Mouse (Mus musculus) heart, adult 2 months (tissue): ENCODE data around the gene Ccdc141. TPM values are rescaled to one million over a fixed set of nuclear protein-coding genes. Genes with fewer than 3 reads are reported as not detected.

ENCODE experiments used
- DNase-seq, 2 experiments: peaks; one replicate each; pipeline ENCODE4 v3.0.0; 2021
- H3K27ac ChIP-seq: fragments of 200-600 bp; 2 replicates; pipeline ENCODE4 v1.8.1; 2022
- H3K27me3 ChIP-seq: fragments of 200-500 bp; 2 replicates; pipeline ENCODE4 v1.6.1; 2012; ENCODE audit warnings: mild to moderate bottlenecking, low read length, inconsistent platforms, mixed read lengths; ENCODE audit not compliant: control insufficient read depth, insufficient read depth
- H3K36me3 ChIP-seq: fragments of 200-500 bp; 2 replicates; pipeline ENCODE4 v1.6.1; 2012; ENCODE audit warnings: low read length, inconsistent platforms; ENCODE audit not compliant: control insufficient read depth, insufficient read depth
- H3K4me1 ChIP-seq: fragments of 200-500 bp; 2 replicates; pipeline ENCODE4 v1.6.1; 2011; ENCODE audit warnings: low read length; ENCODE audit not compliant: control insufficient read depth, insufficient read depth
- H3K4me3 ChIP-seq: fragments of 200-600 bp; 2 replicates; pipeline ENCODE4 v1.8.1; 2022
- H3K79me2 ChIP-seq: fragments of 200-500 bp; replicated peaks from 2 replicates; pipeline ENCODE4 v1.6.1; 2012; ENCODE audit warnings: mild to moderate bottlenecking, inconsistent platforms, low read length, moderate library complexity, mixed read lengths; ENCODE audit not compliant: control insufficient read depth, insufficient read depth
- H3K9ac ChIP-seq: fragments of 200-500 bp; 2 replicates; pipeline ENCODE4 v1.6.1; 2012; ENCODE audit warnings: low read depth, mild to moderate bottlenecking, control low read depth, inconsistent platforms, low read length, mixed read lengths
- CTCF ChIP-seq: fragments of 200-600 bp; IDR thresholded peaks from 2 replicates; pipeline ENCODE4 v1.8.1; 2022; ENCODE audit warnings: antibody characterized with exemption, mild to moderate bottlenecking, moderate library complexity
- EP300 ChIP-seq: fragments of 200-500 bp; IDR thresholded peaks from 2 replicates; pipeline ENCODE4 v1.6.1; 2011; ENCODE audit warnings: low read depth, low read length, control low read depth; ENCODE audit not compliant: insufficient read depth
- POLR2A ChIP-seq: fragments of 200-500 bp; IDR thresholded peaks from 2 replicates; pipeline ENCODE4 v1.6.1; 2011; ENCODE audit warnings: mild to moderate bottlenecking, low read depth, low read length, control low read depth; ENCODE audit not compliant: insufficient read depth
- WGBS: fragments of 180-500 bp; shearing (Covaris S2); methylation state at CpG from one replicate; pipeline ENCODE4 v1.1.7; 2018; 5-methylcytosine and 5-hydroxymethylcytosine counted together
- intact Hi-C: fragments of 180-260 bp; cut with DNase I; formaldehyde crosslinking; loops from one replicate; pipeline ENCODE4 v1.15.1; 2025
- polyA plus RNA-seq: library from polyadenylated mRNA; depleted of rRNA; stranded (reverse); fragments of >200 nt; gene quantifications from 2 replicates; pipeline ENCODE4 v1.2.3, GENCODE M21; 2012
- total RNA-seq, 2 experiments: library from RNA; stranded (reverse); gene quantifications; 2 replicates each; pipeline ENCODE4 v1.2.3; 2021

Gene Ccdc141
- total and polyA plus RNA-seq, 3 experiments = 35.6 to 189 (median 182) TPM

DNA sequence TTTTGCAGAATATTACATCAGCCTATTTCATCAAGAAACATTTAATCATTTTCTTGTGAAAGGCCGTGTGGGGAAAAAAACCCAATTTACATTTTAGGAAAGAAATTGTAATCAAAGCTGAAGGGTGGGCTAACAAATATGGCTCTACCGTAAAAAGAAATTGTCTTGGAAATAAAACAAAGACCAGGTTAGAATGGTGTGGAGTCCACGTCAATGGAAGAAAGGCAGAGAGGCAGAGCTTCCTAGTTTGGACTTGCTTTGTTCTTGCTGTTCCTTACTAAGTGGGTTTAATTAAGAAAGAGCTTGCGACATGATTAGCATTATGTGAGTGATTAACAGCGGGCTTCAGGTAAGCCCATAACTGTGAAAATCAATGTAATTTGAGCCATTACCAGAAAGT, 199.4 kb downstream of the Ccdc141 start:
- no peak for DNase-seq
- H3K36me3 ChIP-seq = peaks cover 43% of the 10 kb centered on the region
- 59% methylated on average over 5 of the region's 5 CpGs for WGBS
- no peak overlapping the region for H3K9ac ChIP-seq
- H3K79me2 ChIP-seq = peaks cover under 1% of the 10 kb centered on the region; the same call in 1 of the 2 replicates
- peak overlapping the region; percentile 26 for H3K27ac ChIP-seq
- H3K27me3 ChIP-seq = no peaks in the 10 kb centered on the region
- peak overlapping the region; percentile 13; the same call in 1 of the 2 replicates for H3K4me3 ChIP-seq
- intact Hi-C loops = loop anchor here (2.0 kb wide), 1 partner anchor 372 kb away; no protein-coding TSS in a partner anchor
- H3K4me1 ChIP-seq = peaks cover under 1% of the 10 kb centered on the region
- TF ChIP-seq POLR2A (no peak), EP300 (no peak), CTCF (no peak)

DNA sequence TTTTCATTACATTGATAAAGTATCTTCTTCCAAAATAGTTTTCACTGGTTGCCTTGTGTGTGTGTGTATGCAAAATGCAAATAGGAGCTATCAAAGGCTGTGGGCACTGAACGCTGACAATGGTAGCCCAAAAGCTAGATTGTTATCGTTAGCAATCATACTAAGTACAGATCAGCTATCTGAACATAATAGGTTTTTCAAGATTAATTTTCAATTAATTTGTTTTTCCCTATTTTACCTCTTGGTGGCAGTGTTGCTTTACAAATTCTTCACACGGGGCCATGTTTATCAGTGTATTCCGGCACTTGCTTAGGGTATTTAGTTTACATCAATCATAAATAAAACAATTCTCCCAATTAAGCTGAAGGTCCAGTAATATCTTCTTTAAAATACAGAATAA, 199.8 kb downstream of the Ccdc141 start:
- intact Hi-C loops = loop anchor here (2.0 kb wide), 1 partner anchor 372 kb away; no protein-coding TSS in a partner anchor
- no peak overlapping the region for H3K9ac ChIP-seq
- H3K27me3 ChIP-seq = no peaks in the 10 kb centered on the region
- H3K4me3 ChIP-seq = peak overlapping the region; percentile 13; the same call in 1 of the 2 replicates
- WGBS = 12% methylated on average over 4 of the region's 4 CpGs
- TF ChIP-seq CTCF = peak; percentile 71
- TF ChIP-seq POLR2A = no peak
- no peak for TF ChIP-seq EP300
- H3K4me1 ChIP-seq = no peaks in the 10 kb centered on the region; the same call in none of the 2 replicates
- DNase-seq = no peak
- H3K79me2 ChIP-seq = no peaks in the 10 kb centered on the region
- peaks cover 41% of the 10 kb centered on the region for H3K36me3 ChIP-seq
- H3K27ac ChIP-seq = peak overlapping the region; percentile 20; the same call in 1 of the 2 replicates

DNA sequence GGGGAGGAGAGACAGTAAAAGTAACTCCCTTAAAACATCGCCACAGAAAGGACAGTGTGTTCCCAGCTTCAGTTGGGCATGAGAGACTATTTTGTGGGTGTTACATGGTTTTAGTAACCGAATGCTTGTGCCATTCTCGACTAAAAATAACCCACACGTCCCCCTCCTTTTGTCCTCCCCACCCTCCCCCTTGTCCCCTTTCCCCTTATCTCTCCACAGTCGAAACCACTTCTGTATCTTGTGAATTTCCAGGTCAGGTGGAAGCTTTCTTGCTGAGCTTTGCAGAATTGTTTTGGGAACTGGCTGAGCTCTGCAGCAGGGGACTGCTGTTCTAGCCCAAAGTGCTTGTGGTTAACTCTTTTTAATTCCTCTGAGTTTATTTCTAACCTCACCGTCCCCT, 200.2 kb downstream of the Ccdc141 start:
- no peaks in the 10 kb centered on the region for H3K27me3 ChIP-seq
- TF ChIP-seq EP300 = 0 out of 2 replicates have a peak, but pooled peaks have one; percentile 73
- no peak for TF ChIP-seq CTCF
- TF ChIP-seq POLR2A = peak; percentile 57
- 23% methylated on average over 6 of the region's 6 CpGs for WGBS
- H3K27ac ChIP-seq = peak overlapping the region; percentile 64
- peak overlapping the region; percentile 10; the same call in 1 of the 2 replicates for H3K4me3 ChIP-seq
- H3K9ac ChIP-seq = no peak overlapping the region
- no peaks in the 10 kb centered on the region for H3K79me2 ChIP-seq
- H3K4me1 ChIP-seq = no peaks in the 10 kb centered on the region; the same call in 1 of the 2 replicates
- intact Hi-C loops = loop anchor here (2.0 kb wide), 1 partner anchor 373 kb away; no protein-coding TSS in a partner anchor
- peaks cover 41% of the 10 kb centered on the region for H3K36me3 ChIP-seq
- no peak for DNase-seq

DNA sequence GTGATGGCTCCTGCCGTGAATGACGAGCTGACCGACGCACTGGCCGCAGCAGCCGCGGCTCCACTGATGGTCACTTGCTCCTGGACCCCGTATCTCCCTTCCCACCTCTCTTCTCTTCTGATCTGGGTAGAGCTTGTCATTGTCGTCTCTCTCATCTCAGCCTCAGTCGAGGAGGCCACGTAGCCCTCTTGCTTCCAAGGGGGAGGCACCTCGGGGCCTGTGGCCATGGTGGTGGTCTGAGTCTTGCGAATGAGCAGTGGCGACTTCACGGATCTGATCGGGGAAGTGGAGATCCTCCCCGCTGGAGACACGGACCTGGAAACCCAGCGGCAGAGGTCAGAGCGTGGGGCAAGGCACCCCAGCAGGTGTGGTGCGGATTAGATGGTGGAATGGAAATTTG, 200.8 kb downstream of the Ccdc141 start:
- peak overlapping the region; percentile 3 for H3K9ac ChIP-seq
- H3K4me3 ChIP-seq = 0 out of 2 replicates have a peak overlapping the region, but pooled peaks have one; percentile 20
- H3K27ac ChIP-seq = peak overlapping the region; percentile 64
- WGBS = 50% methylated on average over 21 of the region's 21 CpGs
- H3K79me2 ChIP-seq = no peaks in the 10 kb centered on the region
- no peaks in the 10 kb centered on the region for H3K27me3 ChIP-seq
- H3K36me3 ChIP-seq = peaks cover 41% of the 10 kb centered on the region
- DNase-seq = peak in 1 of 2 experiments; percentile 23
- no peak for TF ChIP-seq CTCF
- peak; percentile 31; the same call in 1 of the 2 replicates for TF ChIP-seq POLR2A
- H3K4me1 ChIP-seq = no peaks in the 10 kb centered on the region
- intact Hi-C loops = loop anchor here (1.0 to 2.0 kb wide), 2 partner anchors 40 to 373 kb away; no protein-coding TSS in a partner anchor

DNA sequence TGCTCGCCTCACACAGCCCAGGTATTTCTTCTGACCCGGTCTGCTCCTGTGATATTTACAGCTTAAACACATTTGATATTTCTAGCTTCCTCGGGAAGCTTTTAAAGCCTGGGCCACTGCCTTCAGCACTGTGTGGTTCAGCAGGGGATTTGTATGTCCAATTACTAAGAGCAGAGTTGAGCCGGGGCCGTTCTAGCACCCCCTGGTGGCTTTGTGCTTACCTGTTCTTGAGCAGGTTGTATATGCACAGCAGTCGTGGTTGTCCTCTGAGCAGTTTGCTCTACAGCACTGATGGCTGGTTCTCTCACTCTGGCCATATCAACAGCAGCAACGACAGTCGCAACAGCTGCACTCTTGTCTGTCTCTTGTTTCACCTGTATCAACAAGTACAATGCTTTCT, 201.5 kb downstream of the Ccdc141 start:
- 16% methylated on average over 8 of the region's 8 CpGs for WGBS
- peak in 1 of 2 experiments; percentile 56 for DNase-seq
- no peaks in the 10 kb centered on the region for H3K27me3 ChIP-seq
- TF ChIP-seq POLR2A = no peak
- 0 out of 2 replicates have a peak, but pooled peaks have one; percentile 25 for TF ChIP-seq EP300
- TF ChIP-seq CTCF = peak; percentile 81
- peak overlapping the region; percentile 64 for H3K27ac ChIP-seq
- H3K4me3 ChIP-seq = no peak overlapping the region
- H3K36me3 ChIP-seq = peaks cover 45% of the 10 kb centered on the region
- H3K9ac ChIP-seq = no peak overlapping the region
- no peaks in the 10 kb centered on the region for H3K79me2 ChIP-seq
- no peaks in the 10 kb centered on the region for H3K4me1 ChIP-seq
- intact Hi-C loops = loop anchor here (1.0 kb wide), 1 partner anchor 40 kb away; no protein-coding TSS in a partner anchor

DNA sequence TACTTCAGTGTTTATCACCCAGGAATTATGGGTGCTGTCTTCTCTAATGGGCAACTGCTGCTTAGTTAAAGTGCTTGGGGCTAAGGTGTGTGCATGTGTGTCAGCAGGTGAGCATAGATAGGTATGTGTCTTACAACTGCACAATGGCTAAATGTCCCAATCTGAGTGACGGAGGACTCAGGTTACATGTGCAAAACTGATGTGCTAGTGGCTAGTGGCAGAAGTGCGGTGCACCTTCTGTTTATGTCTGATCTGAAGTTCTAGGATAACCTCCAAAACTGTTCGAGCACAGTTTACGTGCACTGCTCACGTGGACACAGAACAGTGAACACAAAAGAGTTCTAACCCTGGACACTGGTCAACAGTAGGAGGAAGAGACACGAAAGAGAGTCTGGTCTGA, 203.9 kb downstream of the Ccdc141 start:
- Histone ChIP-seq H3K79me2 (no peaks in the 10 kb centered on the region), H3K27ac (no peak overlapping the region), H3K36me3 (peaks cover 52% of the 10 kb centered on the region), H3K9ac (no peak overlapping the region), H3K4me1 (no peaks in the 10 kb centered on the region), H3K27me3 (no peaks in the 10 kb centered on the region), H3K4me3 (no peak overlapping the region)
- intact Hi-C loops = no loop called here
- TF ChIP-seq EP300 (no peak), CTCF (no peak), POLR2A (no peak)
- 61% methylated on average over 6 of the region's 6 CpGs for WGBS
- no peak for DNase-seq
